Mouse (Mus musculus): Measurements from ENCODE around the gene Cish. TPM values are rescaled to one million over a fixed set of nuclear protein-coding genes. Genes with fewer than 3 reads are reported as not detected.

The Cish gene
- polyA plus RNA-seq, 1 experiment from 2014 or later, result 7.4 TPM

GRCm38 (mm10) chr9:107263912-107264311, 31.9 kb upstream of the Cish start:
- WGBS, result 92% methylated on average over 5 of the region's 5 CpGs
- Histone ChIP-seq H3K4me3 (no peak overlapping the region), H3K9ac (no peak overlapping the region), H3K27me3 (replicated peaks) (no peaks in the 10 kb centered on the region), H3K36me3 (replicated peaks) (no peaks in the 10 kb centered on the region), H3K27ac (no peak overlapping the region), H3K4me1 (no peaks in the 10 kb centered on the region), H3K4me2 (no peak overlapping the region), H3K9me3 (no peaks in the 10 kb centered on the region)
- ATAC-seq (replicated peaks), result no peak

GRCm38 (mm10) chr9:107264731-107265130, 31.1 kb upstream of the Cish start:
- no peaks in the 10 kb centered on the region for H3K9me3 ChIP-seq
- no peak for ATAC-seq (replicated peaks)

GRCm38 (mm10) chr9:107267028-107267427, 28.8 kb upstream of the Cish start:
- no peak overlapping the region for H3K4me2 ChIP-seq
- ATAC-seq (replicated peaks), result no peak
- 85% methylated on average over 1 of the region's 1 CpGs for WGBS

More at GRCm38 (mm10) chr9:107264731-107265130, 31.1 kb upstream of the Cish start:
- Histone ChIP-seq H3K4me2 (no peak overlapping the region), H3K4me3 (no peak overlapping the region), H3K36me3 (replicated peaks) (no peaks in the 10 kb centered on the region), H3K27ac (no peak overlapping the region), H3K27me3 (replicated peaks) (no peaks in the 10 kb centered on the region), H3K4me1 (no peaks in the 10 kb centered on the region), H3K9ac (no peak overlapping the region)
- 74% methylated on average over 3 of the region's 3 CpGs for WGBS

GRCm38 (mm10) chr9:107267721-107268402, 28.0 kb upstream of the Cish start:
- no peak overlapping the region for H3K4me3 ChIP-seq
- H3K4me2 ChIP-seq, result no peak overlapping the region
- no peaks in the 10 kb centered on the region for H3K27me3 ChIP-seq (replicated peaks)
- H3K4me1 ChIP-seq, result no peaks in the 10 kb centered on the region
- no peaks in the 10 kb centered on the region for H3K9me3 ChIP-seq
- H3K9ac ChIP-seq, result no peak overlapping the region
- no peak overlapping the region for H3K27ac ChIP-seq
- no peak for ATAC-seq (replicated peaks)
- 65% methylated on average over 4 of the region's 4 CpGs for WGBS
- H3K36me3 ChIP-seq (replicated peaks), result no peaks in the 10 kb centered on the region

More at GRCm38 (mm10) chr9:107267028-107267427, 28.8 kb upstream of the Cish start:
- H3K27me3 ChIP-seq (replicated peaks), result no peaks in the 10 kb centered on the region
- H3K9me3 ChIP-seq, result no peaks in the 10 kb centered on the region
- no peak overlapping the region for H3K4me3 ChIP-seq
- no peak overlapping the region for H3K9ac ChIP-seq
- no peak overlapping the region for H3K27ac ChIP-seq
- H3K4me1 ChIP-seq, result no peaks in the 10 kb centered on the region
- no peaks in the 10 kb centered on the region for H3K36me3 ChIP-seq (replicated peaks)

GRCm38 (mm10) chr9:107269772-107270171, 26.1 kb upstream of the Cish start:
- 100% methylated on average over 1 of the region's 1 CpGs for WGBS
- H3K27ac ChIP-seq, result no peak overlapping the region
- H3K4me3 ChIP-seq, result no peak overlapping the region
- H3K4me2 ChIP-seq, result no peak overlapping the region
- no peak for ATAC-seq (replicated peaks)
- no peaks in the 10 kb centered on the region for H3K36me3 ChIP-seq (replicated peaks)
- no peaks in the 10 kb centered on the region for H3K9me3 ChIP-seq
- no peaks in the 10 kb centered on the region for H3K27me3 ChIP-seq (replicated peaks)
- H3K4me1 ChIP-seq, result no peaks in the 10 kb centered on the region
- no peak overlapping the region for H3K9ac ChIP-seq

- Histone ChIP-seq H3K4me2 (no peak overlapping the region), H3K27ac (no peak overlapping the region), H3K4me1 (no peaks in the 10 kb centered on the region), H3K9me3 (no peaks in the 10 kb centered on the region), H3K4me3 (no peak overlapping the region), H3K27me3 (replicated peaks) (no peaks in the 10 kb centered on the region), H3K36me3 (replicated peaks) (no peaks in the 10 kb centered on the region), H3K9ac (no peak overlapping the region)
- no peak for ATAC-seq (replicated peaks)
- WGBS, result 83% methylated on average over 7 of the region's 7 CpGs
Observed at GRCm38 (mm10) chr9:107271177-107271938, 24.5 kb upstream of the Cish start.

- Histone ChIP-seq H3K27ac (no peak overlapping the region), H3K36me3 (replicated peaks) (no peaks in the 10 kb centered on the region), H3K27me3 (replicated peaks) (no peaks in the 10 kb centered on the region), H3K9me3 (no peaks in the 10 kb centered on the region), H3K4me2 (no peak overlapping the region), H3K4me1 (no peaks in the 10 kb centered on the region), H3K4me3 (no peak overlapping the region), H3K9ac (no peak overlapping the region)
- 74% methylated on average over 4 of the region's 4 CpGs for WGBS
- ATAC-seq (replicated peaks), result no peak
Observed at GRCm38 (mm10) chr9:107272284-107272683, 23.5 kb upstream of the Cish start.

GRCm38 (mm10) chr9:107273184-107273583, 22.6 kb upstream of the Cish start:
- no peak for ATAC-seq (replicated peaks)
- H3K4me3 ChIP-seq, result no peak overlapping the region
- no peaks in the 10 kb centered on the region for H3K9me3 ChIP-seq
- H3K4me1 ChIP-seq, result no peaks in the 10 kb centered on the region
- no peaks in the 10 kb centered on the region for H3K27me3 ChIP-seq (replicated peaks)
- no peak overlapping the region for H3K4me2 ChIP-seq
- no peak overlapping the region for H3K27ac ChIP-seq
- 72% methylated on average over 10 of the region's 10 CpGs for WGBS
- no peak overlapping the region for H3K9ac ChIP-seq
- no peaks in the 10 kb centered on the region for H3K36me3 ChIP-seq (replicated peaks)

GRCm38 (mm10) chr9:107274751-107275150, 21.1 kb upstream of the Cish start:
- ATAC-seq (replicated peaks), result no peak
- 81% methylated on average over 6 of the region's 6 CpGs for WGBS
- Histone ChIP-seq H3K36me3 (replicated peaks) (no peaks in the 10 kb centered on the region), H3K4me3 (no peak overlapping the region), H3K9me3 (no peaks in the 10 kb centered on the region), H3K9ac (no peak overlapping the region), H3K27ac (no peak overlapping the region), H3K4me2 (no peak overlapping the region), H3K27me3 (replicated peaks) (no peaks in the 10 kb centered on the region), H3K4me1 (peaks cover 13% of the 10 kb centered on the region; the same call in 1 of the 2 replicates)

GRCm38 (mm10) chr9:107275710-107276109, 20.1 kb upstream of the Cish start:
- no peaks in the 10 kb centered on the region for H3K27me3 ChIP-seq (replicated peaks)
- H3K9me3 ChIP-seq, result no peaks in the 10 kb centered on the region
- H3K4me3 ChIP-seq, result no peak overlapping the region
- no peaks in the 10 kb centered on the region for H3K36me3 ChIP-seq (replicated peaks)
- no peak overlapping the region for H3K4me2 ChIP-seq
- H3K4me1 ChIP-seq, result peaks cover 19% of the 10 kb centered on the region; the same call in 1 of the 2 replicates
- no peak for ATAC-seq (replicated peaks)
- H3K9ac ChIP-seq, result no peak overlapping the region
- no peak overlapping the region for H3K27ac ChIP-seq
- WGBS, result 82% methylated on average over 5 of the region's 5 CpGs

GRCm38 (mm10) chr9:107277603-107278002, 18.2 kb upstream of the Cish start:
- 88% methylated on average over 7 of the region's 7 CpGs for WGBS

GRCm38 (mm10) chr9:107278126-107278525, 17.7 kb upstream of the Cish start:
- no peak overlapping the region for H3K9ac ChIP-seq
- no peaks in the 10 kb centered on the region for H3K36me3 ChIP-seq (replicated peaks)
- 45% methylated on average over 4 of the region's 4 CpGs for WGBS
- H3K27ac ChIP-seq, result no peak overlapping the region
- H3K4me2 ChIP-seq, result no peak overlapping the region
- no peak for ATAC-seq (replicated peaks)
- H3K27me3 ChIP-seq (replicated peaks), result no peaks in the 10 kb centered on the region
- peaks cover 19% of the 10 kb centered on the region; the same call in 1 of the 2 replicates for H3K4me1 ChIP-seq
- H3K9me3 ChIP-seq, result no peaks in the 10 kb centered on the region
- H3K4me3 ChIP-seq, result no peak overlapping the region

More at GRCm38 (mm10) chr9:107277603-107278002, 18.2 kb upstream of the Cish start:
- H3K27ac ChIP-seq, result no peak overlapping the region
- H3K4me3 ChIP-seq, result no peak overlapping the region
- H3K27me3 ChIP-seq (replicated peaks), result no peaks in the 10 kb centered on the region
- no peaks in the 10 kb centered on the region for H3K36me3 ChIP-seq (replicated peaks)
- H3K9me3 ChIP-seq, result no peaks in the 10 kb centered on the region
- H3K4me2 ChIP-seq, result no peak overlapping the region
- H3K9ac ChIP-seq, result no peak overlapping the region
- H3K4me1 ChIP-seq, result peaks cover 19% of the 10 kb centered on the region; the same call in 1 of the 2 replicates
- ATAC-seq (replicated peaks), result no peak

Measured in midbrain, embryonic 15.5 days (tissue).